In genomic region chr9:14654010-14654409, GRCm38 (mm10) we compare ENCODE assay signal across 20 mouse cellular contexts. TPM values are rescaled to one million over a fixed set of nuclear protein-coding genes. Genes with fewer than 3 reads are reported as not detected.
A peak's percentile ranks its signal among the peaks of the same experiment; 100 is the strongest.
DNase-seq lines count a peak whose midpoint lies in the region; ATAC-seq and TF ChIP-seq lines count a peak whose summit lies in the region.
"Had no signal": no experiment of that assay in that cellular context is flagged by ENCODE, and none has a peak within 500 bp of the region (broad histone marks: within the 10 kb centered on the region; RNA-seq: fewer than 3 reads in every experiment).

No protein-coding gene starts in this region.

- H3K4me3 ChIP-seq in forebrain, postnatal 0 days (ENCODE audit: low read depth, low read length): no peak overlapping the region
- H3K4me3 ChIP-seq in forebrain, embryonic 11.5 days (ENCODE audit: low read depth, low read length): no peak overlapping the region
- no peak overlapping the region for H3K4me3 ChIP-seq in liver, adult 2 months (ENCODE audit: insufficient read depth, low read depth, low read length)
- no peak overlapping the region for H3K4me3 ChIP-seq in liver, embryonic 11.5 days (ENCODE audit: low read depth, low read length)
- no peak overlapping the region for H3K4me3 ChIP-seq in E14TG2a.4 (replicated peaks; ENCODE audit: low read length)
- H3K4me3 ChIP-seq: forebrain, embryonic 15.5 days; midbrain, embryonic 15.5 days; neural tube, embryonic 13.5 days had no signal

- no peak overlapping the region for H3K4me2 ChIP-seq in forebrain, postnatal 0 days (ENCODE audit: low read depth)
- H3K4me2 ChIP-seq in forebrain, embryonic 11.5 days (ENCODE audit: low read depth, low read length, severe bottlenecking): no peak overlapping the region
- H3K4me2 ChIP-seq in liver, embryonic 11.5 days: no peak overlapping the region
- H3K4me2 ChIP-seq: forebrain, embryonic 15.5 days; heart, embryonic 11.5 days; midbrain, embryonic 15.5 days; neural tube, embryonic 13.5 days had no signal

- no peaks in the 10 kb centered on the region for H3K36me3 ChIP-seq in forebrain, postnatal 0 days (ENCODE audit: insufficient read depth)
- no peaks in the 10 kb centered on the region for H3K36me3 ChIP-seq in forebrain, embryonic 11.5 days (ENCODE audit: control insufficient read depth, insufficient read depth, low read length)
- no peaks in the 10 kb centered on the region for H3K36me3 ChIP-seq in liver, adult 2 months (ENCODE audit: control insufficient read depth, insufficient read depth, low read length)
- no peaks in the 10 kb centered on the region for H3K36me3 ChIP-seq in liver, embryonic 11.5 days (ENCODE audit: control insufficient read depth, insufficient read depth, low read length)
- no peaks in the 10 kb centered on the region for H3K36me3 ChIP-seq in E14TG2a.4 (ENCODE audit: insufficient read depth, low read length)
- H3K36me3 ChIP-seq: forebrain, embryonic 15.5 days; midbrain, embryonic 15.5 days; neural tube, embryonic 13.5 days had no signal

- DNase-seq in forebrain, postnatal 0 days: no peak
- no peak for DNase-seq in forebrain, embryonic 11.5 days (ENCODE audit: low spot score)
- DNase-seq in liver, adult 2 months (ENCODE audit: extremely low read depth, low read depth, low spot score): peak; percentile 8
- DNase-seq in liver, embryonic 11.5 days (ENCODE audit: low spot score): no peak
- peak; percentile 4 for DNase-seq in c-Kit-positive CD71-positive TER-119-negative erythroid progenitor cells, embryonic 14.5 days (ENCODE audit: low read depth)
- no peak for DNase-seq in urinary bladder, postnatal 14 days (ENCODE audit: low spot score)
- no peak for DNase-seq in urinary bladder, postnatal 25 days (ENCODE audit: low spot score)
- DNase-seq: adrenal gland, postnatal 25 days; cerebellum, adult 11-12 months; gastrocnemius, postnatal 14 days; kidney, postnatal 4 days; thymus, postnatal 25 days had no signal

- ATAC-seq in forebrain, postnatal 0 days: no peak
- no peak for ATAC-seq in forebrain, embryonic 11.5 days (replicated peaks; ENCODE audit: low FRiP score)
- ATAC-seq in liver, embryonic 11.5 days (replicated peaks; ENCODE audit: low FRiP score): no peak
- ATAC-seq: forebrain, embryonic 15.5 days; intestine, embryonic 16.5 days; midbrain, embryonic 15.5 days had no signal

- TF ChIP-seq POLR2A in liver, adult 2 months (IDR thresholded peaks at IDR 0.05; ENCODE audit: extremely low read depth, insufficient read depth, low read length): no peak

- H3K27ac ChIP-seq in forebrain, postnatal 0 days (ENCODE audit: low read depth, low read length): no peak overlapping the region
- no peak overlapping the region for H3K27ac ChIP-seq in forebrain, embryonic 11.5 days (ENCODE audit: low read depth, low read length)
- no peak overlapping the region for H3K27ac ChIP-seq in liver, adult 2 months (replicated peaks; ENCODE audit: insufficient read depth, low read depth, low read length)
- no peak overlapping the region for H3K27ac ChIP-seq in liver, embryonic 11.5 days (ENCODE audit: low read depth, low read length)
- H3K27ac ChIP-seq: forebrain, embryonic 15.5 days; macrophage; midbrain, embryonic 15.5 days; neural tube, embryonic 13.5 days had no signal

- H3K4me1 ChIP-seq in forebrain, postnatal 0 days (ENCODE audit: insufficient read depth): no peaks in the 10 kb centered on the region
- no peaks in the 10 kb centered on the region for H3K4me1 ChIP-seq in forebrain, embryonic 11.5 days (replicated peaks; ENCODE audit: control insufficient read depth, insufficient read depth, low read length)
- no peaks in the 10 kb centered on the region for H3K4me1 ChIP-seq in liver, adult 2 months (ENCODE audit: control insufficient read depth, insufficient read depth, low read length)
- H3K4me1 ChIP-seq in liver, embryonic 11.5 days (replicated peaks; ENCODE audit: control insufficient read depth, insufficient read depth, low read length): no peaks in the 10 kb centered on the region
- no peaks in the 10 kb centered on the region for H3K4me1 ChIP-seq in E14TG2a.4 (replicated peaks; ENCODE audit: low read depth, low read length)
- H3K4me1 ChIP-seq: forebrain, embryonic 15.5 days; midbrain, embryonic 15.5 days; neural tube, embryonic 13.5 days had no signal

- H3K9ac ChIP-seq in forebrain, postnatal 0 days: no peak overlapping the region
- no peak overlapping the region for H3K9ac ChIP-seq in forebrain, embryonic 11.5 days (ENCODE audit: low read length)
- H3K9ac ChIP-seq in liver, adult 2 months (ENCODE audit: low read depth, low read length): no peak overlapping the region
- H3K9ac ChIP-seq in liver, embryonic 11.5 days (ENCODE audit: low read depth, low read length): no peak overlapping the region
- H3K9ac ChIP-seq: forebrain, embryonic 15.5 days; midbrain, embryonic 15.5 days; neural tube, embryonic 13.5 days had no signal

- WGBS in forebrain, postnatal 0 days: 78% methylated on average over 2 of the region's 2 CpGs
- WGBS in forebrain, embryonic 11.5 days: 83% methylated on average over 2 of the region's 2 CpGs
- 85% methylated on average over 2 of the region's 2 CpGs for WGBS in liver, adult 2 months
- 74% methylated on average over 2 of the region's 2 CpGs for WGBS in liver, embryonic 11.5 days

- H3K9me3 ChIP-seq in forebrain, postnatal 0 days (ENCODE audit: low read length): no peaks in the 10 kb centered on the region
- H3K9me3 ChIP-seq in forebrain, embryonic 11.5 days (ENCODE audit: control insufficient read depth, low read length): no peaks in the 10 kb centered on the region
- H3K9me3 ChIP-seq in liver, embryonic 11.5 days (ENCODE audit: control insufficient read depth, low read length): no peaks in the 10 kb centered on the region
- no peaks in the 10 kb centered on the region for H3K9me3 ChIP-seq in E14TG2a.4 (ENCODE audit: low read length)
- H3K9me3 ChIP-seq: forebrain, embryonic 15.5 days; midbrain, embryonic 15.5 days; neural tube, embryonic 13.5 days had no signal

- TF ChIP-seq CTCF in forebrain, postnatal 0 days (IDR thresholded peaks at IDR 0.05; ENCODE audit: low read depth): peak; percentile 5; the same call in 1 of the 2 replicates
- no peak for TF ChIP-seq CTCF in liver, adult 2 months (IDR thresholded peaks at IDR 0.05; ENCODE audit: low read depth, low read length)
- peak; percentile 72 for TF ChIP-seq CTCF in E14TG2a.4 (conservative IDR thresholded peaks at IDR 0.05; ENCODE audit: low read length)

- H3K27me3 ChIP-seq in forebrain, postnatal 0 days (ENCODE audit: insufficient read depth, low read length): no peaks in the 10 kb centered on the region
- no peaks in the 10 kb centered on the region for H3K27me3 ChIP-seq in forebrain, embryonic 11.5 days (ENCODE audit: control insufficient read depth, insufficient read depth, low read length)
- no peaks in the 10 kb centered on the region for H3K27me3 ChIP-seq in liver, adult 2 months (ENCODE audit: control insufficient read depth, insufficient read depth, low read length)
- H3K27me3 ChIP-seq in liver, embryonic 11.5 days (replicated peaks; ENCODE audit: control insufficient read depth, insufficient read depth, low read length): no peaks in the 10 kb centered on the region
- H3K27me3 ChIP-seq in E14TG2a.4 (ENCODE audit: insufficient read depth, low read length): no peaks in the 10 kb centered on the region
- H3K27me3 ChIP-seq: forebrain, embryonic 15.5 days; midbrain, embryonic 15.5 days; neural tube, embryonic 13.5 days had no signal

- no peaks in the 10 kb centered on the region for H3K79me2 ChIP-seq in liver, adult 2 months (ENCODE audit: control insufficient read depth, insufficient read depth, low read length)

RNA-seq across cellular contexts. Expression of gene Amotl1, which starts 9.2 kb away (rescaled TPM):
- 21.8 and 31.4 TPM in 2 replicates for total RNA-seq in forebrain, postnatal 0 days (2014; rRNA removed)
- 3.1 and 5.2 TPM in 2 replicates for polyA plus RNA-seq in forebrain, postnatal 0 days (2015; fragmentation: Nextera tagmentation; extraction: Ambion mirVana)
- polyA plus RNA-seq in forebrain, embryonic 11.5 days (2014; fragmentation: Nextera tagmentation; extraction: Ambion mirVana): 19.1 and 19.4 TPM in 2 replicates
- 5.0 and 5.3 TPM in 2 replicates for total RNA-seq in liver, adult 2 months (2014; rRNA removed)
- polyA plus RNA-seq in liver, adult 2 months (2012; rRNA removed): 3.3 and 4.0 TPM in 2 replicates
- polyA plus RNA-seq in liver, embryonic 11.5 days (2014; fragmentation: Nextera tagmentation; extraction: Ambion mirVana): 8.5 and 9.5 TPM in 2 replicates
- total RNA-seq: hematopoietic stem cell, adult 5-6 weeks had no signal

Comparison
In these comparisons a context has a peak if more than half of its experiments do, and no peak if none do; other contexts are left out.
1. DNase-seq: peak in liver, adult 2 months (single experiment) and c-Kit-positive CD71-positive TER-119-negative erythroid progenitor cells, embryonic 14.5 days (single experiment); none in forebrain, postnatal 0 days (single experiment), forebrain, embryonic 11.5 days (single experiment), liver, embryonic 11.5 days (single experiment), urinary bladder, postnatal 14 days (single experiment) and urinary bladder, postnatal 25 days (single experiment).